Mouse (Mus musculus) kidney, embryonic 14.5 days (tissue): Measurements from ENCODE around the gene Hoxa2. TPM values are rescaled to one million over a fixed set of nuclear protein-coding genes. Genes with fewer than 3 reads are reported as not detected.

Source experiments
- ATAC-seq: fragments of 200-750 bp; cut with Nextera tagmentation; 2 replicates; pipeline ENCODE4 v1.8.0; 2017; ENCODE audit warnings: moderate number of reproducible peaks, mild to moderate bottlenecking, moderate TSS enrichment, moderate library complexity; ENCODE audit not compliant: low FRiP score, low TSS enrichment
- H3K27ac ChIP-seq: fragments of 300-500 bp; sonication (generic); 2 replicates; pipeline ENCODE4 v1.5.1; 2014; ENCODE audit warnings: low read depth, mild to moderate bottlenecking, low read length, moderate library complexity, mixed read lengths
- H3K27me3 ChIP-seq: fragments of 300-500 bp; sonication (generic); 2 replicates; pipeline ENCODE4 v1.6.1; 2014; ENCODE audit warnings: mild to moderate bottlenecking, low read length; ENCODE audit not compliant: control insufficient read depth, insufficient read depth
- H3K36me3 ChIP-seq: fragments of 300-500 bp; sonication (generic); 2 replicates; pipeline ENCODE4 v1.6.1; 2014; ENCODE audit warnings: low read length, mixed read lengths; ENCODE audit not compliant: control insufficient read depth, insufficient read depth
- H3K4me1 ChIP-seq: fragments of 300-500 bp; sonication (generic); 2 replicates; pipeline ENCODE4 v1.6.1; 2014; ENCODE audit warnings: low read length, mixed read lengths; ENCODE audit not compliant: control insufficient read depth, insufficient read depth
- H3K4me2 ChIP-seq: fragments of 300-500 bp; sonication (generic); replicated peaks from 2 replicates; pipeline ENCODE4 v1.6.1; 2014; ENCODE audit warnings: low read depth, mild to moderate bottlenecking, low read length
- H3K4me3 ChIP-seq: fragments of 300-500 bp; sonication (generic); 2 replicates; pipeline ENCODE4 v1.5.1; 2014; ENCODE audit warnings: mild to moderate bottlenecking, low read length
- H3K9ac ChIP-seq: fragments of 300-500 bp; sonication (generic); 2 replicates; pipeline ENCODE4 v1.6.1; 2014; ENCODE audit warnings: low read depth, mild to moderate bottlenecking, low read length, moderate library complexity
- H3K9me3 ChIP-seq: fragments of 300-500 bp; sonication (generic); 2 replicates; pipeline ENCODE4 v1.6.1; 2016; ENCODE audit warnings: low read length; ENCODE audit not compliant: control insufficient read depth
- WGBS: fragments of 180-500 bp; shearing (Covaris S2); extraction: QIAGEN DNeasy Blood & Tissue Kit; methylation state at CpG from one replicate; pipeline ENCODE4 v1.1.7; 2014; 5-methylcytosine and 5-hydroxymethylcytosine counted together
- polyA plus RNA-seq: library from polyadenylated mRNA; unstranded; fragments of >200 nt; fragmentation: Nextera tagmentation; extraction: Ambion mirVana; gene quantifications from 2 replicates; pipeline ENCODE4 v1.2.1, GENCODE M21; 2014

The Hoxa2 gene
- polyA plus RNA-seq, 1 experiment from 2014 or later, result 4.7 TPM

DNA sequence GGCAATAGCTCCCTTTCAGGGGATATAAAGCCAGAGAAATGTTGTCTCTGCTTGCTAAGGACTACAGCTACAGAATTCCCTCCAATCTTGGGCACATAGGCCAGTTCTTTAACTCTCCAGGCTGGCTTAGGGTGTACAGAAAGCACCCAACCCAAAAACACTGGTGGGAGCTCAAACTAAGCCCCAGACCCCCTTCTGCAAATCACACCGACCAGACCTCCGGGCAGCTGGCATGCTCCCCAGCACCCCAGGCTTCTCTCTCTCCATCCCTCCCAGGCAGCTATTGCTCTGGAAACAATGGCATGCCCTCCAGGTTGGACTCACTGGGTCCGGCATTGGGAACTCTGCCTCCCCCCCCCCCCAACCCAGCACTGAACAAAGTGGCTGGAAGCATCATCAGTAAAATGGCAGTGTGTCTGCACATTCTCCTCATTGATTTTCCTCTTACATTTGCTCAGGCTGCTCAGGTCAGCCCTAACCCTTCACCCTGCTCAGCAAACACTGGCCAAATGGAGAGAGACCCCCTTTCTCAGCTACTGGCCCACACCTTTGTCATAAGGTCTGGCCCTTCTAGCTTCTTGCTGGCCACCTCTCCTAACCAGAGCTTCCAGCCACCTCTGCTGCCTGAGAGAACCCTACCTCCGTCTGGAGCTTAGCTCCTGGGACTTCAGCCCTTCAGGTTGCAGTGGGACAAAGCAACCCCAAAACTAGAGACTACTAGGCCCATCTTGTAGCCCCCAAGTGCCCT, 14.5 kb upstream of the Hoxa2 start:
- Histone ChIP-seq H3K27me3 (no peaks in the 10 kb centered on the region), H3K4me2 (peak overlapping the region; percentile 67), H3K9ac (peak overlapping the region; percentile 88), H3K27ac (peak overlapping the region; percentile 89), H3K36me3 (peaks cover 12% of the 10 kb centered on the region; the same call in 1 of the 2 replicates), H3K4me3 (peak overlapping the region; percentile 71), H3K9me3 (no peaks in the 10 kb centered on the region), H3K4me1 (peaks cover 63% of the 10 kb centered on the region)
- ATAC-seq, result no peak
- WGBS, result 14% methylated on average over 4 of the region's 4 CpGs

DNA sequence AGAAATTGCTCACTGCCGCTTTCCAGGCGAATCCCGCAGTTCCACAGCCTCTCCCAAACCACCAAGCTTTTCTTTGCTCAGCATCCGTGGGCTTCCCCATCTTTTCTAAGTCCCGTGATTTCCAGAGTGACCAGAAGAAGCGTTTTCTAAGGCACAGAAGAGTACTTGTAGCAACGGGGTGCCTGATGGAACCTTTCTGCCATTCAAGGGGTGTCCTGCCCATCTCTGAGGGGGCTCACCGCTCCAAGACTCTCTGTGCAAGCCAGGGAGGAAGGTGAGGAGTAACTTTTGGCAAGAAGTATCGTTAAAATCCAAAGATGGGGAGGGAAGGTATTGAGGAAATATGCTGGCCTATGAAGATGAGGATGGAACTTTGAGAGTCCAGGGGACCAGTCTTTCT, 13.2 kb upstream of the Hoxa2 start:
- Histone ChIP-seq H3K4me1 (peaks cover 62% of the 10 kb centered on the region), H3K36me3 (peaks cover 12% of the 10 kb centered on the region; the same call in 1 of the 2 replicates), H3K9me3 (no peaks in the 10 kb centered on the region), H3K27me3 (no peaks in the 10 kb centered on the region), H3K9ac (peak overlapping the region; percentile 88), H3K4me2 (peak overlapping the region; percentile 67), H3K4me3 (peak overlapping the region; percentile 71), H3K27ac (peak overlapping the region; percentile 98)
- 11% methylated on average over 9 of the region's 9 CpGs for WGBS
- no peak for ATAC-seq

DNA sequence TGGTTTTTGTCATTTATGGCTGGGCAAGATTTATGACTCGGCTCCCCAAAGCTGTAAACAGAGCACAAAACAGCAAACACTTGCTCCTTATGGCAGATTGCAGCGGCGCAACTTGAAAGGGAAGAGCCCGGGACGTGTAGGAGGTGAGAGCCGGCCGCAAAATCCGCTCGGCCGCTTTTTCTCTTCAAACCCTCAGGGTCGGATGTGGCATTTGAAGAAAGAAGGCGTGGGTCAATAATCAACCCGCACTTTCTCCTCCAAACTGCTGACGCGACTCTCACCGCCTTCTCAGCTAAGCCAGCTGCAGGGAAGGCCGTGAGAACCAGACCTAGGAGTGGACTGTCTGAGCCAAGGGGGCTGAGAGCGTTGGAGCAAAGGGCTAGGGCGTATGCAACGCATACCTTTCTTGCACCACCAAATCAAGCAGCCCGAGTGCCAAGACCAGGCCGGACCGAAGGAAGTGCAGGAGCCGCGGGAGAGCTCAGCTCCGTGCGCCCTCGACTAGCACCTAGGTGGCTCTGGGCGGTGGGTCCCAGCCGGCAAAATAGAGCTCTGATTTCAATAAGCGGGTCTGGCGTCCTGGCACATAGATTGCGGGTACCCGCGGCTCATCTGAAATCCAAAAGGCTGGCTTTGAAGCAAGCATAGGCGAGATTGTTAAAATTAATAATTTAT, 12.6 kb upstream of the Hoxa2 start, which contains the start of gene 5730596B20Rik:
Gene 5730596B20Rik, plus strand, starts transcription at position 438 of the 675 bp plus-strand sequence.
- peak within 1 kb of the TSS; percentile 88 for H3K9ac ChIP-seq
- H3K4me1 ChIP-seq, result peaks cover 66% of the 10 kb centered on the region
- no peaks in the 10 kb centered on the region for H3K27me3 ChIP-seq
- WGBS, result under 1% methylated on average over 36 of the region's 36 CpGs
- peaks cover 12% of the 10 kb centered on the region; the same call in 1 of the 2 replicates for H3K36me3 ChIP-seq
- peak within 1 kb of the TSS; percentile 98 for H3K27ac ChIP-seq
- peak within 1 kb of the TSS; percentile 71 for H3K4me3 ChIP-seq
- peak within 1 kb of the TSS; percentile 67 for H3K4me2 ChIP-seq
- ATAC-seq, result peak; percentile 30
- H3K9me3 ChIP-seq, result no peaks in the 10 kb centered on the region

DNA sequence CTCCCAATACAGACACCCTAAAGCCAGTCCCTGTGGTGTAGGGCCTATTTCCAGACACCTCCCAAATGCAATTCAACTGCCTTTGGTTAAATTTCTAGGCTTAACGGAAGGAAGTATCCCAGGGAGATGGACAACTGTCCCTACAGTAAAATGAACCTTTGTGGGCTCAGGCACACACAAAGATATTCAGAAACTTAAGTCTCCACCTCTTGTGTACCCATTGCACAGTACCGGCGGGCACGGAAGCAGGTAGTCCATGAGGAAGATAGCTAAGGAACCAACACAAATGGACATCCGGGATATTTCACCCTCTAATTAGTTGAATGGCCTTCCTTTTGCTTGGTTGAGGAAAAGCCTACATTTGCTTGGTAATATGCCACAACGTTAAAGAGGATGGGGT, 11.8 kb upstream of the Hoxa2 start:
- H3K27ac ChIP-seq, result peak overlapping the region; percentile 98
- ATAC-seq, result no peak
- no peaks in the 10 kb centered on the region for H3K27me3 ChIP-seq

DNA sequence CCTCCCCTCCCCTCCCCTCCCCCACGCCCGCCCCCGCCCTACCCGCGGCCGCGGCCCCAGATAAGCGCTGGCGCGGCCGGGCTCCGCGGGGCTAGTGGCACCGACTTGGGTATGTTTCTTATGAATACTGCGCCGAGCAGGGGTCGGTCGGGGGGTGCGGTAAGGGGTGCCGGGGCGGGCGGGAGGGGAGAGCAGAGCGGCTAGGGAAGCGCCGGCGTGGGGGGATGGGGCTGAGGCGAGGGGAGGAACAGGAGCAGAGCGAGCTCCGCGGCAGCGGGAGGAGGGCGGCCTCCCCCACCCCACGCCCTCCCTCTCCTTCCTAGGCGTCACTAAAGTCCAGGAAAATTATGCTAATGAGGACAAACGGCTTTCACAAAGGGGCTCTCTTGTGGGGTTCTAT, 11.2 kb upstream of the Hoxa2 start:
- H3K36me3 ChIP-seq, result peaks cover 6% of the 10 kb centered on the region; the same call in 1 of the 2 replicates
- H3K4me2 ChIP-seq, result peak overlapping the region; percentile 67
- peaks cover 66% of the 10 kb centered on the region for H3K4me1 ChIP-seq
- ATAC-seq, result peak; percentile 37
- H3K9ac ChIP-seq, result peak overlapping the region; percentile 88
- H3K4me3 ChIP-seq, result peak overlapping the region; percentile 71
- H3K27ac ChIP-seq, result peak overlapping the region; percentile 98
- 2% methylated on average over 21 of the region's 35 CpGs for WGBS
- H3K27me3 ChIP-seq, result no peaks in the 10 kb centered on the region
- no peaks in the 10 kb centered on the region for H3K9me3 ChIP-seq

More for the DNA sequence above, 11.8 kb upstream of the Hoxa2 start:
- Histone ChIP-seq H3K4me1 (peaks cover 66% of the 10 kb centered on the region), H3K36me3 (peaks cover 7% of the 10 kb centered on the region; the same call in 1 of the 2 replicates), H3K4me2 (peak overlapping the region; percentile 67), H3K4me3 (peak overlapping the region; percentile 71), H3K9ac (peak overlapping the region; percentile 88), H3K9me3 (no peaks in the 10 kb centered on the region)
- WGBS, result 0% methylated on average over 6 of the region's 6 CpGs

DNA sequence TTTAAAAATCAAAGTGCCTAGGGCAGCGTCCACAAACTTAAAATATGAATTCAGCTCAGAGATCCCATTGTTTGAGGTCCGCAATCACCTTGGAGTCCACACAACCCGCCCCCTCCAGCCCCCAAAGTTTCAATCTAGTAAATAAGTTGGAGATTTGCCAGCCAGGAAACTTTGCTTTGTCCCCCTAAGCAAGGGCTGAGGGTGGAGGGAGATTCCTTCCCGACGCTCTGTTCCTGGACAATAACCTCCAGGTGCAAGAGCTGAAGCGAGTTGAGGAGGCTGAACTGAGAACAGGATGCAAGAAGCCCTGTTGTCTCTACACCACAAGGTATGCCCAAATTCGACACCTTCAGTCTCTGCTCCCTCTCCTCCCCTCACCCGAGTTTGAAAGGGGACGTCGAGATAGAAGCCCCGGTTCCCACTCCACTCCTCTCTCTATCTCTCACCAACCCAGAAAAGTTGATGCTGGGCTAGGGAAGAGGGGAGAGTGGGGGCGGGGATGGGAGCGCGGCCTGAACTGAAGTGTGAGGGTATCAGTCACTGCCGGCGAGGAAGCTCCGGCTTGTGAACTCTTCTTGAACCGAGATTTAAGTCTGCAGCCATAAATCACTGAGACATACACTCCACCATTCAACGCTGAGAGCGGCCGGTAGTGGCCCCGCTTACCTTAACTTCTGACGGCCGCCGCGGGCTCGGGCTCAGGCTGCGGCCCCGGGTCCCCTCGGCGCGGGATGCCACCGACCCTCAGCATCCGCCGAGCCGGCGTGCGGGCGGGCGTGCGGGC, 10.5 kb upstream of the Hoxa2 start:
- Histone ChIP-seq H3K27me3 (no peaks in the 10 kb centered on the region), H3K4me3 (peak overlapping the region; percentile 71), H3K4me1 (peaks cover 66% of the 10 kb centered on the region), H3K4me2 (peak overlapping the region; percentile 67), H3K9ac (peak overlapping the region; percentile 88), H3K9me3 (no peaks in the 10 kb centered on the region), H3K36me3 (peaks cover 12% of the 10 kb centered on the region; the same call in 1 of the 2 replicates), H3K27ac (peak overlapping the region; percentile 98)
- peak; percentile 65 for ATAC-seq
- 2% methylated on average over 41 of the region's 41 CpGs for WGBS

DNA sequence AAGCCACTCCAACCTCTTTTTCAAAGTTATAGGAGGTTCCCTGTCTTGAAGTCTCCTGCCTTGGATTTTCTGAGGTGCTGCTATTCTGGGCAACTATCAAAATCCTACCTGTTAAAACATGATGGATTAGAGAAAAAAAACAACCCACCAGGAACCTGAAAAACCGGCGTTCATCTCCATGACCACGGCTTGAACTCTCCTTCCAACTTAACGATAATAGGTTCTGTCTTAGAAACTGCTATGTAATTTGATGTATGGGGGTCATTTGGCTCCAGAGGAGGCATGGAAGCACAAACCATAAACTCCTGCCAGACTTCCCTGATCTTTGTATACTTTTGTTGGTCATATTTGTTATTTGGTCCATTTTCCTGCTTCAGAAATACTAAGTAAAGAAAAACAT, 9.0 kb upstream of the Hoxa2 start:
- H3K9ac ChIP-seq, result no peak overlapping the region; the same call in 1 of the 2 replicates
- H3K27ac ChIP-seq, result peak overlapping the region; percentile 97
- H3K4me1 ChIP-seq, result peaks cover 61% of the 10 kb centered on the region
- H3K27me3 ChIP-seq, result no peaks in the 10 kb centered on the region
- H3K4me2 ChIP-seq, result peak overlapping the region; percentile 59
- peak overlapping the region; percentile 35 for H3K4me3 ChIP-seq
- no peak for ATAC-seq
- 0% methylated on average over 4 of the region's 4 CpGs for WGBS
- no peaks in the 10 kb centered on the region for H3K9me3 ChIP-seq
- peaks cover 15% of the 10 kb centered on the region; the same call in 1 of the 2 replicates for H3K36me3 ChIP-seq

DNA sequence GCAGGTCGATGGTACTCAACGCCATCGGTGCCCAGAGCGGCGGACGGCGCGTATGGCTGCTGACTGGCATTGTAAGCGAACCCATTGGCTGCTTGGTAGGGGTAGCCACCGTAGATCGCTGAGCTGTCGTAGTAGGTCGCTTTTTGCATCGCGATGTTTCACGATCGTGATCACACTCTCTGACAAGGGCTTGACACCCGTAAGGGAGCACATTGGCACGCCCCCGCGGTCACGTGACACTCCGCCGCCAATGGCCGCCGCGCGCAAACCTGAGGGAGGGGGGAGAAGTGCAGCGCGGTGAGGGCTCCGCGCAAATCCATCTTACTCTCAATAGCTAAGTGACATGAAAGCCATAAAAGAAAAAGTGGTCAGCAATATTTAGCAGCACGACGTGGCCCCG, 7.9 kb upstream of the Hoxa2 start:
- H3K27me3 ChIP-seq, result no peaks in the 10 kb centered on the region; the same call in 1 of the 2 replicates
- H3K9ac ChIP-seq, result peak overlapping the region; percentile 47
- peak overlapping the region; percentile 97 for H3K27ac ChIP-seq
- H3K4me2 ChIP-seq, result peak overlapping the region; percentile 59
- WGBS, result under 1% methylated on average over 35 of the region's 35 CpGs
- H3K36me3 ChIP-seq, result peaks cover 15% of the 10 kb centered on the region; the same call in 1 of the 2 replicates
- peaks cover 68% of the 10 kb centered on the region for H3K4me1 ChIP-seq
- no peaks in the 10 kb centered on the region for H3K9me3 ChIP-seq
- peak overlapping the region; percentile 35 for H3K4me3 ChIP-seq
- peak; percentile 59 for ATAC-seq
